Mouse (Mus musculus) liver, adult 2 months (tissue): Measurements from ENCODE around the gene Bcar3. TPM values are rescaled to one million over a fixed set of nuclear protein-coding genes. Genes with fewer than 3 reads are reported as not detected.

Experiments
- DNase-seq: peaks from one replicate; pipeline ENCODE4 v3.0.0-alpha.2; 2011; ENCODE audit warnings: low read depth, low spot score; ENCODE audit errors: extremely low read depth
- H3K27ac ChIP-seq: fragments of 200-500 bp; replicated peaks from 2 replicates; pipeline ENCODE4 v1.5.1; 2012; ENCODE audit warnings: low read depth, mild to moderate bottlenecking, control low read depth, inconsistent platforms, low read length; ENCODE audit not compliant: insufficient read depth
- H3K27me3 ChIP-seq: fragments of 200-500 bp; 2 replicates; pipeline ENCODE4 v1.6.1; 2012; ENCODE audit warnings: mild to moderate bottlenecking, moderate library complexity, low read length, inconsistent platforms; ENCODE audit not compliant: control insufficient read depth, insufficient read depth
- H3K36me3 ChIP-seq: fragments of 200-500 bp; 2 replicates; pipeline ENCODE4 v1.6.1; 2012; ENCODE audit warnings: low read length, inconsistent platforms; ENCODE audit not compliant: control insufficient read depth, insufficient read depth
- H3K4me1 ChIP-seq: fragments of 200-500 bp; 2 replicates; pipeline ENCODE4 v1.6.1; 2011; ENCODE audit warnings: low read length; ENCODE audit not compliant: control insufficient read depth, insufficient read depth
- H3K4me3 ChIP-seq: fragments of 200-500 bp; 2 replicates; pipeline ENCODE4 v1.5.1; 2011; ENCODE audit warnings: low read depth, mild to moderate bottlenecking, control low read depth, low read length, moderate library complexity; ENCODE audit not compliant: insufficient read depth
- H3K79me2 ChIP-seq: fragments of 200-500 bp; 2 replicates; pipeline ENCODE4 v1.6.1; 2012; ENCODE audit warnings: inconsistent platforms, mild to moderate bottlenecking, low read length, moderate library complexity; ENCODE audit not compliant: control insufficient read depth, insufficient read depth
- H3K9ac ChIP-seq: fragments of 200-500 bp; 2 replicates; pipeline ENCODE4 v1.6.1; 2012; ENCODE audit warnings: low read depth, mild to moderate bottlenecking, control low read depth, inconsistent platforms, low read length
- CTCF ChIP-seq: fragments of 200-500 bp; IDR thresholded peaks from 2 replicates; pipeline ENCODE4 v1.5.1; 2011; ENCODE audit warnings: low read depth, low read length, control low read depth
- POLR2A ChIP-seq: fragments of 200-500 bp; IDR thresholded peaks from 2 replicates; pipeline ENCODE4 v1.6.1; 2011; ENCODE audit warnings: low read length, control low read depth; ENCODE audit not compliant: insufficient read depth; ENCODE audit errors: extremely low read depth
- WGBS: fragments of 180-500 bp; shearing (Covaris S2); methylation state at CpG from one replicate; pipeline ENCODE4 v1.1.7; 2018; 5-methylcytosine and 5-hydroxymethylcytosine counted together
- polyA plus RNA-seq: library from polyadenylated mRNA; depleted of rRNA; stranded (reverse); fragments of >200 nt; gene quantifications from 2 replicates; pipeline ENCODE4 v1.2.3, GENCODE M21; 2012
- total RNA-seq: library from RNA; depleted of rRNA; stranded (reverse); fragments of >200 nt; gene quantifications from 2 replicates; pipeline ENCODE4 v1.2.3, GENCODE M21; 2014

Gene Bcar3
- total and polyA plus RNA-seq, 2 experiments = 44.4 to 45.5 TPM

- 94% methylated on average over 8 of the region's 8 CpGs for WGBS
- no peak for DNase-seq
Observed at GRCm38 (mm10) chr3:122535938-122536703, 242.2 kb downstream of the Bcar3 start.

GRCm38 (mm10) chr3:122538851-122539250, 244.9 kb downstream of the Bcar3 start:
- peak; percentile 65 for DNase-seq
- Histone ChIP-seq H3K36me3 (peaks cover 23% of the 10 kb centered on the region), H3K4me1 (peaks cover 3% of the 10 kb centered on the region; the same call in 1 of the 2 replicates), H3K4me3 (no peak overlapping the region), H3K27me3 (no peaks in the 10 kb centered on the region), H3K9ac (no peak overlapping the region), H3K27ac (no peak overlapping the region), H3K79me2 (no peaks in the 10 kb centered on the region)
- TF ChIP-seq CTCF (no peak), POLR2A (no peak)
- WGBS = 70% methylated on average over 2 of the region's 2 CpGs

More at GRCm38 (mm10) chr3:122535938-122536703, 242.2 kb downstream of the Bcar3 start:
- H3K27me3 ChIP-seq = no peaks in the 10 kb centered on the region
- no peak overlapping the region for H3K4me3 ChIP-seq
- peaks cover 3% of the 10 kb centered on the region; the same call in 1 of the 2 replicates for H3K4me1 ChIP-seq
- H3K79me2 ChIP-seq = no peaks in the 10 kb centered on the region
- peaks cover 22% of the 10 kb centered on the region for H3K36me3 ChIP-seq
- no peak overlapping the region for H3K27ac ChIP-seq
- no peak overlapping the region for H3K9ac ChIP-seq
- TF ChIP-seq POLR2A (no peak), CTCF (no peak)

GRCm38 (mm10) chr3:122539961-122540690, 246.2 kb downstream of the Bcar3 start:
- H3K36me3 ChIP-seq = peaks cover 25% of the 10 kb centered on the region
- H3K27me3 ChIP-seq = no peaks in the 10 kb centered on the region
- H3K4me1 ChIP-seq = peaks cover 6% of the 10 kb centered on the region; the same call in 1 of the 2 replicates
- H3K27ac ChIP-seq = no peak overlapping the region
- no peak overlapping the region for H3K4me3 ChIP-seq
- DNase-seq = no peak
- 90% methylated on average over 17 of the region's 17 CpGs for WGBS
- no peaks in the 10 kb centered on the region for H3K79me2 ChIP-seq
- no peak overlapping the region for H3K9ac ChIP-seq
- TF ChIP-seq POLR2A = no peak
- no peak for TF ChIP-seq CTCF

- DNase-seq = no peak
- no peak overlapping the region for H3K9ac ChIP-seq
- no peaks in the 10 kb centered on the region for H3K27me3 ChIP-seq
- no peak overlapping the region for H3K4me3 ChIP-seq
- TF ChIP-seq POLR2A (no peak), CTCF (no peak)
- no peaks in the 10 kb centered on the region for H3K79me2 ChIP-seq
- 67% methylated on average over 4 of the region's 4 CpGs for WGBS
- H3K27ac ChIP-seq = no peak overlapping the region
- peaks cover 25% of the 10 kb centered on the region for H3K36me3 ChIP-seq
- peaks cover 9% of the 10 kb centered on the region; the same call in 1 of the 2 replicates for H3K4me1 ChIP-seq
Observed at GRCm38 (mm10) chr3:122540918-122541317, 247.0 kb downstream of the Bcar3 start.

GRCm38 (mm10) chr3:122545346-122545745, 251.4 kb downstream of the Bcar3 start:
- no peak overlapping the region for H3K9ac ChIP-seq
- H3K79me2 ChIP-seq = no peaks in the 10 kb centered on the region
- no peaks in the 10 kb centered on the region for H3K27me3 ChIP-seq
- no peak overlapping the region for H3K27ac ChIP-seq
- H3K36me3 ChIP-seq = peaks cover 11% of the 10 kb centered on the region; the same call in 1 of the 2 replicates
- 7% methylated on average over 2 of the region's 2 CpGs for WGBS
- H3K4me1 ChIP-seq = peaks cover 10% of the 10 kb centered on the region; the same call in 1 of the 2 replicates
- TF ChIP-seq CTCF = no peak
- TF ChIP-seq POLR2A = no peak
- DNase-seq = peak; percentile 84
- no peak overlapping the region for H3K4me3 ChIP-seq
